Mouse (Mus musculus) limb, embryonic 14.5 days (tissue): Measurements from ENCODE around the gene Gsg1l. TPM values are rescaled to one million over a fixed set of nuclear protein-coding genes. Genes with fewer than 3 reads are reported as not detected.

Source experiments
- ATAC-seq: fragments of 200-750 bp; cut with Nextera tagmentation; 2 replicates; pipeline ENCODE4 v1.8.0; 2017; ENCODE audit warnings: low read depth, moderate number of reproducible peaks, moderate TSS enrichment; ENCODE audit not compliant: low FRiP score
- DNase-seq: peaks from one replicate; pipeline ENCODE4 v3.0.0-alpha.2; 2015; ENCODE audit warnings: low spot score
- H3K27ac ChIP-seq: fragments of 300-500 bp; sonication (generic); replicated peaks from 2 replicates; pipeline ENCODE4 v1.5.1; 2014; ENCODE audit warnings: low read depth, mild to moderate bottlenecking, low read length, moderate library complexity, mixed read lengths
- H3K27me3 ChIP-seq: fragments of 300-500 bp; sonication (generic); 2 replicates; pipeline ENCODE4 v1.6.1; 2014; ENCODE audit warnings: low read length, mixed read lengths; ENCODE audit not compliant: control insufficient read depth, insufficient read depth
- H3K36me3 ChIP-seq: fragments of 300-500 bp; sonication (generic); 2 replicates; pipeline ENCODE4 v1.6.1; 2014; ENCODE audit warnings: mild to moderate bottlenecking, low read length, moderate library complexity, mixed read lengths; ENCODE audit not compliant: control insufficient read depth, insufficient read depth
- H3K4me1 ChIP-seq: fragments of 300-500 bp; sonication (generic); 2 replicates; pipeline ENCODE4 v1.6.1; 2014; ENCODE audit warnings: antibody characterized with exemption, low read length, mixed read lengths; ENCODE audit not compliant: control insufficient read depth, insufficient read depth
- H3K4me2 ChIP-seq: fragments of 300-500 bp; sonication (generic); replicated peaks from 2 replicates; pipeline ENCODE4 v1.6.1; 2014; ENCODE audit warnings: low read depth, mild to moderate bottlenecking, low read length, moderate library complexity; ENCODE audit not compliant: severe bottlenecking
- H3K4me3 ChIP-seq: fragments of 300-500 bp; sonication (generic); replicated peaks from 2 replicates; pipeline ENCODE4 v1.5.1; 2014; ENCODE audit warnings: low read length
- H3K9ac ChIP-seq: fragments of 300-500 bp; sonication (generic); 2 replicates; pipeline ENCODE4 v1.6.1; 2014; ENCODE audit warnings: mild to moderate bottlenecking, low read depth, low read length, moderate library complexity; ENCODE audit not compliant: severe bottlenecking
- H3K9me3 ChIP-seq: fragments of 300-500 bp; sonication (generic); 2 replicates; pipeline ENCODE4 v1.6.1; 2016; ENCODE audit warnings: low read length; ENCODE audit not compliant: control insufficient read depth
- POLR2A ChIP-seq: fragments of 200-500 bp; IDR thresholded peaks from 2 replicates; pipeline ENCODE4 v1.8.0; 2012; ENCODE audit warnings: inconsistent platforms, mild to moderate bottlenecking, moderate library complexity, borderline replicate concordance; ENCODE audit not compliant: insufficient read depth, insufficient read length; ENCODE audit errors: extremely low read depth
- WGBS: fragments of 180-500 bp; shearing (Covaris S2); extraction: QIAGEN DNeasy Blood & Tissue Kit; methylation state at CpG from one replicate; pipeline ENCODE4 v1.1.7; 2014; 5-methylcytosine and 5-hydroxymethylcytosine counted together
- polyA plus RNA-seq, 2 experiments: library from polyadenylated mRNA; depleted of rRNA in 1 of 2; stranded (reverse) in 1 of 2; unstranded in 1 of 2; fragments of >200 nt; fragmentation: Nextera tagmentation in 1 of 2; extraction: Ambion mirVana in 1 of 2; gene quantifications; 2 replicates each; pipeline versions ENCODE4 v1.2.1 to v1.2.3; 2012 to 2014

Gene Gsg1l
- polyA plus RNA-seq, 2 experiments, result 2.4 to 4.3 TPM

DNA sequence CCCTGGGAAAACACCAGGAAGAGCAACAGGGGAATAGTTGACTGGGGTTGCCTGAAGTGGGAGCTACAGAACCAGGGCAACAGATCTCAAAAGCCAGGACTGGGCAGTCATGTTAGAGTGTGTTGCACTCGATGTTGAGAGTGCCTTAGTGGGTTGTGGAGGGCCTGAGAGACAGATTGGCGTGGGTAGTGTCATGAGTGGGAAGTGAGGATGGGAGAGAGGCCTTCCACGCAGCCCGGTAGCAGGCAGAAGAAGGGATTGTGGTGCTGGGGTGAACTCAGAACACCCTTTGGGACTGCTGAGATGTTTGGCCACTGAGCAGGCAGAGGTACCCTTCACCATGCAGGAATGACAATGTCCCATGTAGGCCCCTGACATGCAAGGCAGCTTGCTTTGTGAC is 185.2 kb downstream of the Gsg1l start:
- ATAC-seq, result no peak
- Histone ChIP-seq H3K27ac (no peak overlapping the region), H3K9me3 (no peaks in the 10 kb centered on the region), H3K27me3 (no peaks in the 10 kb centered on the region), H3K4me1 (no peaks in the 10 kb centered on the region), H3K4me2 (no peak overlapping the region), H3K4me3 (no peak overlapping the region), H3K9ac (no peak overlapping the region), H3K36me3 (no peaks in the 10 kb centered on the region)
- TF ChIP-seq POLR2A, result no peak
- DNase-seq, result no peak
- WGBS, result 86% methylated on average over 4 of the region's 4 CpGs

DNA sequence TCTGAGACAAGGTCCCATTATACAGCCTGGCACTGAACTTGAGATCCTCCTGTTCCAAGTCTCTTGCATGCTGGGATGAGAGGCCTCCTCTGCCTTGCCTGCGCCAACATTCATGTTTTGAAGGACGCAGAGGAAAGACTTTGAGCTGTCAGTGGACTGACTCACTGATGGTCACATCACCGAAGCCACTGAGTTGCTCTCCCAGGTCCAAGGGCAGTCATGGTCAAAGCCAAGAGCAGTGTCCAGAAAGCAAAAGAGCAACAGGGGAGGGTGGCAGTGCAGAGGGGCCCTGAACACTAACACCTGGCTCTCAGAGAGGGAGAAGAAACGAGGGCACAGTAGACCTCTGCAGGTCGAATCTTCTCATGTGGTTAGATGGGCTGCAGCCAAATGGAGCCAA is 188.6 kb downstream of the Gsg1l start:
- H3K4me2 ChIP-seq, result no peak overlapping the region
- no peaks in the 10 kb centered on the region for H3K9me3 ChIP-seq
- H3K36me3 ChIP-seq, result no peaks in the 10 kb centered on the region
- no peak for ATAC-seq
- no peak overlapping the region for H3K27ac ChIP-seq
- TF ChIP-seq POLR2A, result no peak
- H3K4me3 ChIP-seq, result no peak overlapping the region
- no peak overlapping the region for H3K9ac ChIP-seq
- WGBS, result 92% methylated on average over 4 of the region's 5 CpGs
- H3K27me3 ChIP-seq, result no peaks in the 10 kb centered on the region
- DNase-seq, result no peak
- no peaks in the 10 kb centered on the region for H3K4me1 ChIP-seq

DNA sequence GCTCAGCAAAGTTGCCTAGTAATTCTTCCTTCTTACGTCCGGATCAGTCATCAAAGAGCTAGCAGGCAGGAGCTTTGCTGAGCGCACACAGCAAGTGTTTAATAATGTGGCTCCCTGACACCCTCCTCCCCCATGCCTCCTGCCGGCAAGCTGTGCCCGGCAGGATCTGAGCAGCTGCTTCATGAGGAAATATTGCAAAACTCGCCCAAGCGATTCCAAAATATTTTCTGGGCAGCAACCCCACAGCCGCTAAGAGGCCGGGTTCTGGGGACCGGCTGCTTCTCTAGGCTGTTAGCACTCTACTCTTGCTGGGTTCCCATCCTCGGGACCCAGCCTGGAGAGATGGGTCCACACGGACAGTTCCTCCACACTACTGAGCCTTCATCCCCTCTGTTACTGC is 193.8 kb downstream of the Gsg1l start:
- WGBS, result 36% methylated on average over 12 of the region's 12 CpGs
- Histone ChIP-seq H3K27ac (no peak overlapping the region), H3K36me3 (no peaks in the 10 kb centered on the region), H3K4me1 (peaks cover 12% of the 10 kb centered on the region), H3K27me3 (no peaks in the 10 kb centered on the region), H3K4me3 (no peak overlapping the region), H3K9me3 (no peaks in the 10 kb centered on the region), H3K4me2 (no peak overlapping the region), H3K9ac (no peak overlapping the region)
- ATAC-seq (no peak), DNase-seq (peak; percentile 14)
- TF ChIP-seq POLR2A, result no peak

DNA sequence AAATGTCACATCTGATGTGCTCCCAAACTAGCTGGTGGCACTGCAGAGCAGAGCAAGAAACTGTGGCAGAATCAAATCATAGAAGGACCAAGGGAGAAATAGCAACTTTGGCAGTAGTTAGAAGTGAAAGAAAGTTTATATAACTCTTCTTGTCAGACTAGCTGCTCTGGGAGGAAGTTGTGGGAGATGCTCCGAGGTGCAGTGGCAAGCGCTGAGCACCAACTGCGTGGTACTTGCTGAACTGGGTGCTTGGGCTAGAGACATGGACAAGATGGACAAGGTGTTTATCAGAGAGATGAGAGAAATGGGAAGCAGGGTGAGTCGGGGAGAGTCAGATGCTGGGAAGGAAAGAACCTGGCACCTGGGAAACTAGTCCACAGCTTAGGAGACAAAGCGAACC is 194.4 kb downstream of the Gsg1l start:
- Histone ChIP-seq H3K27ac (no peak overlapping the region), H3K27me3 (no peaks in the 10 kb centered on the region), H3K4me1 (peaks cover 12% of the 10 kb centered on the region), H3K4me3 (no peak overlapping the region), H3K4me2 (no peak overlapping the region), H3K9me3 (no peaks in the 10 kb centered on the region), H3K36me3 (no peaks in the 10 kb centered on the region), H3K9ac (no peak overlapping the region)
- DNase-seq (no peak), ATAC-seq (no peak)
- TF ChIP-seq POLR2A, result no peak
- 80% methylated on average over 5 of the region's 5 CpGs for WGBS

DNA sequence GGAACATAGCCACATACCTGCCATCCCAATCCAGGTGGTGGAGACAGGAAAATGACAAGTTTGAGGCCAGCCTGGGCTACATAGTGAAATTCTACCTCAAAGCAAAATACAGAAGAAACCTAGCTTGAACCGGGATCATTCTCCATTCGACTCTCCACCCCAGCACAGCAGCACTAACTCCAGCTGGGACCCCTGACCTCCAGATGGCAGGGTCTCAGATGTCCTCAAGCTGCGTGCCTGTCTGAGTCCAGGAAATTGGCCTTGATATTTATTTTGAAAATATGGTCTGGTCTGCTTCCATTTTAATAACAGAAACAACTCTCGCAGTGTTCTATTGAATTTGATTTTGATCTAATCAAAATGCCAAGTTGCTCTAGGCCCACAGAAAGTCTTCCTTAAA is 195.1 kb downstream of the Gsg1l start:
- Histone ChIP-seq H3K27me3 (no peaks in the 10 kb centered on the region), H3K4me1 (peaks cover 12% of the 10 kb centered on the region), H3K36me3 (no peaks in the 10 kb centered on the region), H3K9me3 (no peaks in the 10 kb centered on the region), H3K4me2 (no peak overlapping the region), H3K4me3 (no peak overlapping the region), H3K9ac (no peak overlapping the region), H3K27ac (no peak overlapping the region)
- no peak for ATAC-seq
- no peak for DNase-seq
- no peak for TF ChIP-seq POLR2A
- 29% methylated on average over 4 of the region's 4 CpGs for WGBS

DNA sequence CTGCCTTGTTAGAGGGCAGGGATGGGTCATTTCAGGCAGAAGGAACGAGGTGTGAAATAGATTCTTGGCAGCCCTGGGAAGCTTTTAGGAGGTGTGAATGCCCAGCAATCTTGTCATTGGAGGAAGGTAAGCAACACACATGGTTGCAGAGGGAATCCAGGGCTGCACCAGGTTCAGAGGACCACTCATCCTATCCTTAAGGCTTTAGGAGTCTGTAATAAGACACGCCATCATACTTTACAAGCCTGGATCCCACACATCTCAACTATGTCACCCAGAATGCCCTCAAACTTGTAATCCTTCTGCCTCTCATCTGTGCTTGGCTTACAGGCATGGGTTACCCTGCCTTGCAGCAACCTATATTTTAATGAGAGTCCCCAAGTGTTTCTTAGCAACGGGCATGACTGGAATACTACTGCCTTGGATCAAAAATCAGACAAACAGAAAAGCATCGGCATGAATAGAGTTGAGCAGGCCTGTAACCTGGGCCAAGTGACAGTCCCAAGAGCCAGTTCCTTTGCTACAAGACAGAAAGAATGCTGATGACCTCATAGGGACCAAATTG is 196.0 kb downstream of the Gsg1l start:
- H3K4me1 ChIP-seq, result peaks cover 12% of the 10 kb centered on the region
- ATAC-seq, result peak; percentile 30; the same call in 1 of the 2 replicates
- H3K27ac ChIP-seq, result no peak overlapping the region
- DNase-seq, result no peak
- no peak overlapping the region for H3K9ac ChIP-seq
- 23% methylated on average over 4 of the region's 4 CpGs for WGBS
- H3K27me3 ChIP-seq, result no peaks in the 10 kb centered on the region
- no peak overlapping the region for H3K4me2 ChIP-seq
- no peak overlapping the region for H3K4me3 ChIP-seq
- H3K9me3 ChIP-seq, result no peaks in the 10 kb centered on the region
- H3K36me3 ChIP-seq, result no peaks in the 10 kb centered on the region
- TF ChIP-seq POLR2A, result no peak
